Mouse (Mus musculus): ENCODE data around the gene Cacna1d.

Gene Cacna1d

DNA sequence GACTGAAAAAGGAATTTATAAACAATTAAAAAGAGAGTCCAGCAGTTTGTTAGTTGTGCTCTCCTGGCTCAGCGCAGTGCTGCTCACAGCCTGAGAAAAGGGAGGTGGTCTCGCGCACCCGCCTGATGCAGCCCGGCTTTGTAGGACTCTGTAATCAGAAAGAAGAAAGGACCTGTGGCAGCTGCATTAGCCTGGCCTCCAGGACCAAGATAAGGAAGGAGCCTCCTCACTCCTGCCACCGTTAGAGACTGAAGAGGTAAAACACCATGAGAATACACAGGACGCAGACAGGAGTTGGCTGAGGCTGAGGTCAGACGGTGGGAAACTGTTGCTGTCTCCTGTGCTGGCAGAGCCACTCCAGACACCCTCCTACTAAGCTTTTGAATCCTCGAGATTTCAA lies at the start of gene Cacna1d:
TSS of gene Cacna1d (minus strand) at position 114 of the 400 bp plus-strand sequence.
- DNase-seq (ENCODE audit: inconsistent age in 2 of 2, low spot score in 1 of 2) = no peak

DNA sequence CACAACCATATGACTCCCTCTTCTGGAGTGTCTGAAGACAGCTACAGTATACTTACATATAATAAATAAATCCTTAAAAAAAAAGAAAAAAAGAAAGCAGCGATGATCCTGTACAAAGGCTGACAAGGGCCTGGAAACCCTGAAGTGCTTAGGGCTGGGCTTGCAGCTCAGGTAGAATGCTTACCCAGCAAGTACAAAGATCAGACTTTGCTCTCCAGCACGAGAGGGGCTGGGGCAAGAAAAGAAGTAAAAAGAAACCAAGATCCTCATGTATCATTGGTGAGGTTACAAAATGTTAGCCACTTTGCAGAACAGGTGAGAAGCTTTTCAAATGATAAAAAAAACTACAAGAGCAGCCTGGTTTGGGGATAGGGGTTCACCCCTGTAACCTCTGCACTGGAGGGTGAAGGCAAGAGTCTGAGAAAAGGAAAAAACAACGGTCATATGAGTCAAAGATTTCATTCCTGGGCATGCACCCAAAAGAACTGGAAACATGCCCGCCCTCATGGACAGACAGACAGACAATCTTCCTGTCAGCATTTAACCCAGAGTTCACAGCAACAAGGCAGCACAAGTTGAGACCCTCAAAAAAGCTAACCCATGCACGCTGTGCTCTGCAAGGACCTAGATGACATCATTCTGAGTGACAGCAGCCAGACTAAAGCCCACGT lies 42.7 kb upstream of the Cacna1d start:
- peak; percentile 54 to 88 for DNase-seq (ENCODE audit: inconsistent age in 2 of 2, low spot score in 1 of 2)

DNA sequence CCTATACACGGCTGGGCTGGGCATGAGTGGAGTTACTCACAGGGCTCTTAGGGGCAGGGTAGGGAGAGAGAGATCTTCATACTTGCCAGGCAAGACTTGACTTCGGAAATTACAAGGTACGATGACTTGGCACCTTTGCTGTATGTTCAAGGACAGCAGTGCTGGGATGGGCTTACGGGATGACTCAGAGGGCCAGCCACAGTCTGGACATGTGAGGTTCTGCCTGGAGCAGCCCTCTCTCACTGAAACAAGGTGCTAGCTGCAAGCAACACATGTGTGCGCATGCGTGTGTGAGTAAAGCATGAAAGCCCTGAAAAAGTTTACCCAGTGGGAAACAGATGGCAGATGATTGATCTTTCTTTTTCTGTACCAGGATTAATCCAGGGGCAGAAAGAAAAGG lies 40.6 kb upstream of the Cacna1d start:
- DNase-seq (ENCODE audit: inconsistent age in 2 of 2, low spot score in 1 of 2) = peak in 1 of 2 experiments; percentile 64

DNA sequence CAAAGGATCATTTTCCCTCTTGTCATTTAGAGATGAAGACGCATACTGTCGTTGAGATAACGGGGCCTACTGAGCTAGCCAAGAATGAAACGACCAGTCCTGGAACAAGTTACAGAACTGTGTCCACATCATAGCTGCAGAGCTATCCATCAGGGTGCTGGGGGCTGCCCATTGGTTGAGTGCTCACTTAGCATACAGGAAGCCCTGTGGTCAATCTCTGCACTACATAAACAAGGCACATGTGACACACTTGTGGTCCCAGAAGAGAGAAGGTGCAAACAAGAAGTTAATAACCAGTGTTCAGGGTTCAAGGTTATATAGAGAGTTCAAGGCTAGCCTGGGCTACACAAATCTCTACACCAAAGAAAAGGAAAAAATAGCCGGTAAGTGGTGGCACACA lies 40.2 kb upstream of the Cacna1d start:
- peak in 1 of 2 experiments; percentile 41 for DNase-seq (ENCODE audit: inconsistent age in 2 of 2, low spot score in 1 of 2)

DNA sequence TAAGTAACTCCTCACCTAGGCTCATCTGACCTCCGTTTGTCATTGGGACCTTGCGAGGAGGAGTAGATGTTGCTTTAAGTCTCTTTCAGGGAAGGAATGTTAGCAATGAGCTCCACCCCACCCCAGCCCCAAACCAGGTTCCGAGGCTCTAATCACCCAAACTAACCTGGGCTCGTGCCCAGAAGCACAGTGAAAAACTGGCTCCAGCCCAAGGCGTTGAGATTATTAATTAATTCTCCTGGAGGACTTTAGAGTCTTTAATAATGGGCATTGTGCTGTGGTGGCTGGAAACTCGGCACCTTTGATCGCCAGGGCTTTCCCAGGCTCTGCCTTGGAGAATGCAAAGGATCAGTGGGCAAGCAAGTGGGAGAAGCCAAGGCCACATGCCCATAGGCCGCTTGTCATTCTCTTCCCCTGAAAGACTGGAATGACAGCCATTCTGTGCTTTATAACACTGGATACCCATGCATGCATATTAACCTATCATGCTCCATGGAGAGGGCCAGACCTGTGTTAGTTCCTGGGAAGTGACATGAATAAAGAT lies 39.5 kb upstream of the Cacna1d start:
- peak in 1 of 2 experiments; percentile 59 for DNase-seq (ENCODE audit: inconsistent age in 2 of 2, low spot score in 1 of 2)

DNA sequence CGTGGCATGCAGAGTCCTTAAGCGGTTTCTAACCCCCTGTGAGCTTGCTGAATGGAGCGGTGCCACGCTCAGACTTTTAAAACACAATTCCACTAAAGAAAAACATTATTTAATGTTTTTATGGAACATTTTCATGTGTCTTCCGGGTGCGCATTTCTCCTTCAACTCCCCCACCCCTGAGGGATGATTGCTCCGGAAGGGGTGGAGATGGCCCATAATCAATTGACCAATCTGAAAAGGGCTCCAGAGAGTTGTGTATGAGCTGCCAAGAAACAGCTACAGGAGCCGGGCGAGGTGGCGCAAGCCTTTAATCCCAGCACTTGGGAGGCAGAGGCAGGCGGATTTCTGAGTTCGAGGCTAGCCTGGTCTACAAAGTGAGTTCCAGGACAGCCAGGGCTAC lies 38.2 kb upstream of the Cacna1d start:
- no peak for DNase-seq (ENCODE audit: inconsistent age in 2 of 2, low spot score in 1 of 2)

DNA sequence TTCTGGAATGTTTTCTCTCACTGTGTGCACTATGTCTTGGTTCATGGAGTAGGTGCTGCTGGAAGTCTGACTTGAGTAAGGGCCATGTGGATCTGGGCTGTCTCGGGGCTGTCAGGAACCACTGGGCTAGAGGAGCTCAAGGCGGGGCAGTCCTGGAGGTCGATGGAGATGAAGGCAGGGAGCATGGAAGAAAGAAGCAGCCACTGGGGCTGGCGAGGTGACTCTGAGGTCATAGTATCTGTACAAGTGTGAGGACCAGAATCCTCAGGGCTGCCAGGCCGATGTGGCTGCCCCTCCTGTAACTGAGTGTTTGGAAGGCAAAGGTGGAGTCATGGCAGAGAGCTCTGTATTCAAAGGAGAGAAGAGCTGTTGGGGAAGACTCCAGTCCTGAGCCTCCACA lies 37.7 kb upstream of the Cacna1d start:
- no peak for DNase-seq (ENCODE audit: inconsistent age in 2 of 2, low spot score in 1 of 2)

DNA sequence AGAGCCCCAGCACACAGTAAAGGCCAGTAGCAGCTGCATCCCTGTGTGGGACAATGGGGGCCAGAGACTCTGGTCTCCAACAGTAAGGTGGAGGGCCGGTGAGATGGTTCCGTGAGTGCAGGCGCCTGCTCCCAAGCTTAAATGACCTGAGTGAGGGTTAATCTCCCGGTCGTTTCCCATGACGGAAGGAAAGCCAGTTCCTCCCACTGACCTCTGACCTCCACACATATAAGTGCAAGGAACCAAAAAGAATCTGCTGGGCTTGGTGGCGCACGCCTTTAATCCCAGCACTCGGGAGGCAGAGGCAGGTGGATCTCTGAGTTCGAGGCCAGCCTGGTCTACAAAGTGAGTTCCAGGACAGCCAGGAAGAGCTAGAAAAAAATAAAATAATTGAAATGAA lies 37.1 kb upstream of the Cacna1d start:
- no peak for DNase-seq (ENCODE audit: inconsistent age in 2 of 2, low spot score in 1 of 2)

DNA sequence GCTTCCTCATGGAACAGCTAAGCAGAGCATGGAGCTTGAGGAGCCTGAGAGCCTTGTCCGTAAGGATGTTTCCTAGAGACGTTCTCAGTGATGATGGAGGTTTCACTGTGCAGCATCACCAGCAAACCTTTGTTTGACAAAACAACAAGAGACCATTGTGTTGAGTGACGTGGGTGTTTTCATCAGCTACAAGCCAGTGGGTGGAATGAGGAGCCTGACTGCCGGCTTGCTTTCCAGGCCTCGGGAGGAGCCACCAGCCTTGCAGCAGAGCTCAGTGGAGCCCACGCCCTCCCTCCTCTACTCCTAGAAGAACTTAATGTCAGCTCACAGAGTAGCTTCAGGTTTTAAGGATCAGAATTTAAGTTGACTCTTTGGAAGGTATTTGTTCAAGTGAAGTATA lies 32.1 kb upstream of the Cacna1d start:
- DNase-seq (ENCODE audit: inconsistent age in 2 of 2, low spot score in 1 of 2) = no peak

DNA sequence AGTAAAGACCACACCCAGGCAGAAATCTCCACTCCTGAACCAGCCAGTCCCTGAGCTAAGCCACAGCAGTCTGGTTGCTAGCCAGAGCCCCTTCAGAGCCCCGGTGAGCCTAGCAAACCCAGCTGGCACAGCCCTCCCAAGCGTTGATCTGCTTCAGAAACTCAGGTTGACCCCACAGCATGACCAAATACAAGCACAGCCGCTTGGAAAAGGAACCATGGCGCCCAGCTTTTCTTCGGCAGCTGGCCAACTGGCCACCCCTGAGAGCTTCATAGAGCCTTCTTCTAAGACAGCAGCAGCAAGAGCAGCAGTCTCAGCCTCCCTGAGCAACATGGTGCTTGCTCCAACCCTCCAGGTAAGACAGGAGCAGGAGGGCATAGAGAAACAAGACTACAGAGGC lies 28.1 kb upstream of the Cacna1d start:
- no peak for DNase-seq (ENCODE audit: inconsistent age in 2 of 2, low spot score in 1 of 2)

DNA sequence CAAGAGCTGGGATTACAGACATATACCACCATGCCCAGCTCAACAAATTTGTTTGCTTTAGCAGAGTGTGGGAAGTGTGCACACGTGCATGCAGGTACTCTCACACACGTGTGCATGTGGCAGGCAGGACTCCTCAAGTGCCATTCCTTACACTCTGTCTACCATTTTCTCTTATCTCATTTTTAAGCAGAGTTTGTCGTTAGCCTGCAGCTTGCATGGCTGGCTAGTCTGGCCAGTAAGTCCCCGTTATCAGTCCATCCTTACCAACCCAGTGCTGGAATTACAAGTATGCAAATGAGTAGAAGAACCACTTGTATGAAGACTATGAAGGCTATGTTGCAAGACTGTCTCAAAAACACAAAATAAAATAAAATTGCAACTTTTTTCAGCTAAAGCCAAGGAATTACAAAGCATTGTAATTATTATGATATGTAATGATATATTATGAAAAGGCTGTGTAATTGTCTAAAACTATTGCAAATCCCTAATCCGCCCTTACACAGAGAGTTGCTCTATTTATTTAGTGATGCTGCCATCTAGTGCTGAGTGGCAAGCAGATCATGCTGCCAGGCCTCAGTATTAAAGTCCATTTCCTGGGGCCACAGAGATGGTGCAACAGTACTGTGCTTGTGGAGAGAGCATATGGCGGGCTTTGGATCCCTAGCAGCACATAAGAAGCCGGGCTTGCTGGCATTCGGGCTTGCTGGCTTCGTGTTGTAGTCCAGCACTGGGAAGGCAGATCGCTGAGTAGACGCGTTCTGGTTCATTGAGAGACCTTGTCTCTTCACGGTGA lies 24.9 kb upstream of the Cacna1d start:
- peak in 1 of 2 experiments; percentile 62 for DNase-seq (ENCODE audit: inconsistent age in 2 of 2, low spot score in 1 of 2)

DNA sequence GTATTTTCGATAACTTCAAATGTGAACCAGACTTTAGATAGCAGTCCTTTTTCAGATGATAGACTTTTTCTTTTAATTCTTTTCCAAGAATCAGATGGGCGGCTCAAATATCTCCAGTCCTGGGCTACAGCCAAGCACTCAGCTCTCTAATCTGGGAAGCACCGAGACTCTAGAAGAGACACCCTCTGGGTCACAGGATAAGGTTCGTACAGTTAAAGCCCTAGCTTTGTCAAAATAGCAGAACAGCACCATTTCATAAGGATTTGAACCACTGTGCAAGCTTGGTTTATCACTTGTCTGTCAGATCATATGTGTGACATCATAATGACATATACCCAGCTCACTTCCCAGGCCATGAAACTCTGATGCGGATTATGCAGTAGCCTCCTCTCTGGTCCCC lies 21.6 kb upstream of the Cacna1d start:
- DNase-seq (ENCODE audit: inconsistent age in 2 of 2, low spot score in 1 of 2) = no peak

DNA sequence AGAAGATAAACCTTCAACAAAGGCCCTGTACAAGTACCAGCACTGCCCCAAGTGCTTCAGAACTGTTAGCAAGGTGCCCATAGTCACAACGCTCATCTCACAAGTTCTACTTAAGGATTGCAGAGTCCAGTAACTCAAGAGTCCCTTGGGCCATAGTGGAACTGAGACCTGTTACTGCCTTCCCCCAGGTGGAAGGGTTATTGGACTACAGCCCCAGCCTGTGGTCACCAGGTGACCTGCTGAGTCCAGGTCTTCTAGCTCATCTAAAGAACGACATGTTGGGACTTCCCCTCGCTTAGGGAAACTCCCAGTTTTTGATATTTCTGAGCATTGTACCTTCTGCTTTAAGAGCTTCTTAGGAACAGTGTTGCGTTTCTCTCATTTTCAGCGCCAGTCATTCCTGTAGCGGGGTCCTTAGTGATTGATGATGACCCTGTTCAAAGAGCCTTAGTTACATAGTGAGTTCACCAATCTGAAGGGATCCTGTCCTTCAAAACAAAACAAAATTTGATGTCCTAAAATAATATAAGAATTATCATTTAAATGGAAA lies 19.0 kb upstream of the Cacna1d start:
- no peak for DNase-seq (ENCODE audit: inconsistent age in 2 of 2, low spot score in 1 of 2)

DNA sequence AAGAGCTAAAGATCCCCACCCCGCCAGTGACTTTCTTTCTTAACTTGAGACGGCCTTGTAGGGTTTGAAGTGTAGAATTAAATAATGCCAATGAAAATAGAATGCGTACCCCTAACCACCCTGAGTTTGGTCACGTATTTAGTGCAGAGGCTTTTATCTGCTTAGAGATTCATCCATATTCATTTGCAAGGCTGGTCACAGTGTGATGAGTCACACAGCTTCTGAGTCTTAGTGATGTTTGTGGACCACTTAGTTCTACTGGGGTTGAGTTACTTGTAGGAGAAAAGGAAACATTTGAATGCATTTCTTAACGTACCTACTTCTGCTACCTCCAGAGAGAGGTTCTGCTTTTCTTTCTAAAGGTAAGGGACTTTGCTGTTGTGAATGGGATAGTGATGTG lies 13.7 kb upstream of the Cacna1d start:
- no peak for DNase-seq (ENCODE audit: inconsistent age in 2 of 2, low spot score in 1 of 2)

DNA sequence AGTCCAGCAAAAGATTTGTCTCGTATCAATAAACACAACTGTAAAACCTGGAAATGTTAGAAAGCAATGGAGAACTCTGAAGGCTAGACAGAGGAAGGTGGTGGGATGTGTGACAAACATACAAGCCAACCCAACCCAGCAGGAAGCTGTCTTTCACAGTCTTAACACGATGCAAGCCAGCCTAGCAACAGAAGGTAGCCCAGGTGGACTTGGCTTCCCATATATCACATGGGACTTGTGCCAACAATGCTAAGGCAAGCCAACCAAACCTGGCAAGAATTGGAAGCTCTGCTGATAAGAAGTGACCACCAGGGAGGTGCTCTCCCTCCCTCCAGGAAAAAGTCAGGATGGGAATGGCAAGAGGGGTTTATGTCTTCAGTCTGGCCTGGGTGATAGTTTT lies 6.9 kb upstream of the Cacna1d start:
- no peak for DNase-seq (ENCODE audit: inconsistent age in 2 of 2, low spot score in 1 of 2)

DNA sequence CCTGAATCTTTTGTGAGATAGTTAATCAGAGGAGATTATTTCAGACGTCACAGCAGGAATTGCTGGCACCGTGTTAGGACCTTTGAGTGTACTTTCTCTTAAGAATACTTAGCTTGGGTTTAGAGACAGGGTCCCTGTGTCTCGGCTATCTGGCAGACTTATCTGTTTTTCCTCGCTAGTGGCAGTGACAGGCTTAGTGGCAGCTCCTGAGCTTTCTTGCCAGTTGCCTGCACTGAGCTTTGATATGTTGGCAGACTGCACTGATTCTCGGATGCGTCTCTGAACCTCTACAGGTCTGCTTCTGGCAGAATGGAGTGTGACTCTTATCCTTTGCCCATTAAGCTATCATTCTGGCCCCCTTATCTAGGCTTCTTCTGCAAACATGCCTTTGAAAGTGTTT lies 3.7 kb upstream of the Cacna1d start:
- peak in 1 of 2 experiments; percentile 40 for DNase-seq (ENCODE audit: inconsistent age in 2 of 2, low spot score in 1 of 2)

DNA sequence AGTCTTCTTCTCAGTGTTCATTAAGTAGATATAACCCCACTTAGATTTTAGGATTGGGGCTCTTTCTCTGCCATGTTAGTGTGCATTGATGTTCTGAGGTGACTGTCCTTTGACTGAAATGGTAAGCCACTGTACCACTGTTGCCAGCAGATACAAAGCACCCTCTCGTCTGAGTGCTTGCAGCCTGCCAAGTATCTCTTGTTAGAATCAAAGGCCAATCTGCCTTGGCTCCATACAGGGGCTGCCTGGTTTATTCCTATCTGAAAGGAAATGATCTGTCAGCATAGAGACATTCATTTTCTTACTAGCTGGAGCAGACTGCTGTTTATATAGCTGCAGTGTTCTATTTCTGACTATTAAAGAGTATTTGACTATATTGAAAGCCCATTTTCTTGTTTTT lies 2.0 kb upstream of the Cacna1d start:
- DNase-seq (ENCODE audit: inconsistent age in 2 of 2, low spot score in 1 of 2) = no peak

DNA sequence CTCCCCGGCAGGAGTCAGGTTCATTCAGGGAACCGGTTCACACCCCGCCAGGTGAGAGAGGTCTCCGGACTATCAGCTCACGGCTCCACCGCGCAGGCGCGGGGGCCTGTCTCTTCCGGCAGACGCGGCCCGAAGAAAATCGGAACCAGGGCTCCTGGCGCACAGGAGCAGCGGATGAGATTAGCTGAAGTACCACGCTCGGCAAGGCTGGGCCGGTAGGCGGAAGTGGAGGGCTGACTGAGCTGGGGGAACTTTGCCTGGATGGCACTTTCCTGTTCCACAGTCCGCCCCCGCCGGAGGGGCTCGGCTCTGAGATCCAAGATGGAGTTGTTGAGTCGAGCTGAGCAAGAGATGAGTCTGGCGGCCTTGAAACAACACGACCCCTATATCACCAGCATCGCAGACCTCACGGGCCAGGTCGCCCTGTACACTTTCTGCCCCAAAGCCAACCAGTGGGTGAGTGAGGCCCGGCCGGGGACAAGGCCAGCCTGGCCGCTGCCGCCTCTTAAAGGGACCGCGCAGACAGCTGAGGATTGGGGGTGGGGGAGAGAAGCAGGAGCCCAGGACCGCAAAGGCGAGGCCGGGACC lies 11.8 kb downstream of the Cacna1d start, which contains the start of gene Dcp1a:
TSS of gene Dcp1a (plus strand) at position 175 of the 588 bp plus-strand sequence.
- peak; percentile 97 to 99 for DNase-seq (ENCODE audit: inconsistent age in 2 of 2, low spot score in 1 of 2)

DNA sequence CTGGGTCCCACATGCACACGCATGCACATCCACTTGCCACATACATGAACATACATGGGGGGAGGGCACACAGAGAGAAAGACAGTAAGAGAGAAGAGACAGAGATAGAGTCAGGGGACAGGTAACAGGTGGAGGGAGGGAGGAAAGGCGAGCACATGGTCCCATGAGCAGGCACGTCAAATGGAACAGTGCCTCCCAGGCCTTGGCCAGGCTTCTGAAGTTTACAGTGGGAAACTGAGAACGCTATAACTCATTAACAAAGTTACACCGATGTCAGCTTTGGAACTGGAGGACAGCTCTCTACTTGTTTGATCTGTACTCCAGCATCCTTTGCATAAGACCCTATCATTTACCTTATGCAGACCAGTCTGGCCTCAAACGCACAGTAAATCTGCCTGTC lies 16.8 kb downstream of the Cacna1d start:
- DNase-seq (ENCODE audit: inconsistent age in 2 of 2, low spot score in 1 of 2) = no peak

DNA sequence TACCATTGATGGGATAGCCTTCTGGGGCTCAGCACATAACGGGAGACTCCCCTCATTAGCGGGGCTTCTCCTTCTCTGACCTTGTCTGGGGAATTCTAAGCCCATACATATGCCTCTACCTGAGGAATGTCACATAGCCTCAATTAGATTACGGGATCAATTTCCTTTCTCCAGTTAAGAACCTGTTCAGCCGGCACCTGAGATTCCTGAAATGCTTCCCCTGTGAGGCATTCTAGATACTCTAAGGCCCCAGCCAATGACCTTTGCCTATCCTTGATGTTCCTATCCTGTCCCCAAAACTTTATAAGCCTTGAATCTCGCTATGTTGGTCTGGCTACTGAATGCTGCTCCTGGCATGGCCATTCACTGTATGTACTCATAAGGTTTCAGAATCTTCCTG lies 17.6 kb downstream of the Cacna1d start:
- DNase-seq (ENCODE audit: inconsistent age in 2 of 2, low spot score in 1 of 2) = no peak

DNA sequence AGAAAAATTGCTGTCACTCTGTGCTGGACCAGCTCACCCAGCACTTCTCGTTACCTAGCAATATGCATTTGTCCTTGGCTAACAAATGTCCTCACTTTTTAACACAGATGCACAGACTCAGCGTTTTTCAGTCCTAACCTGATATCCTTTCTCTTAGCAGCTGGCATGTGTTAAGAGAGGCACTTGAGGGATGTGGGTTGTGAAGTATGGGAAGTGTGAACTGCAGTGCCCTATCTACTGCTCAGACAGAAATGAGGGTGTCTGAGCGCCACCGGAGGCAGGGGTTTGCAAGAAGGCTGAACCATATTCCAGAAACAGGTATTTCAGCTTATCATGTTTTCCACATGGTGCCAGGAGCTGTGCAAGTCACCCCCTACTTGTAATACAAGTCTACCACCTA lies 27.9 kb downstream of the Cacna1d start:
- peak in 1 of 2 experiments; percentile 29 for DNase-seq (ENCODE audit: inconsistent age in 2 of 2, low spot score in 1 of 2)

All from adrenal gland, adult (tissue).